Mouse (Mus musculus): ENCODE data around the gene Cox10. TPM values are rescaled to one million over a fixed set of nuclear protein-coding genes. Genes with fewer than 3 reads are reported as not detected.
"Not testable (repeated sequence)": the region's sequence is repeated elsewhere in the genome, so short reads cannot be mapped to it uniquely, and the experiment has no call there.

Gene Cox10
- 28.4 and 30.8 TPM in 2 replicates for polyA plus RNA-seq (2015; fragmentation: Nextera tagmentation; extraction: Ambion mirVana)

- under 1% methylated on average over 45 of the region's 45 CpGs for WGBS
- peak within 1 kb of the TSS; percentile 92 for H3K27ac ChIP-seq
- peak within 1 kb of the TSS; percentile 70 for H3K4me2 ChIP-seq
- H3K9me3 ChIP-seq: no peaks in the 10 kb centered on the region
- no peaks in the 10 kb centered on the region for H3K36me3 ChIP-seq (replicated peaks)
- H3K9ac ChIP-seq: peak within 1 kb of the TSS; percentile 90
- peak; percentile 97 for ATAC-seq (replicated peaks)
- no peaks in the 10 kb centered on the region for H3K27me3 ChIP-seq (replicated peaks)
- peak within 1 kb of the TSS; percentile 84 for H3K4me3 ChIP-seq
- H3K4me1 ChIP-seq: peaks cover 14% of the 10 kb centered on the region
Measured at GRCm38 (mm10) chr11:64078956-64079726, at the start of gene Cox10. TSS of gene Cox10 (minus strand) at chr11:64079468.

GRCm38 (mm10) chr11:64128016-64128415, 48.7 kb upstream of the Cox10 start:
- 87% methylated on average over 9 of the region's 9 CpGs for WGBS
- no peaks in the 10 kb centered on the region for H3K27me3 ChIP-seq (replicated peaks)
- no peak overlapping the region for H3K9ac ChIP-seq
- no peak overlapping the region for H3K4me3 ChIP-seq
- H3K9me3 ChIP-seq: no peaks in the 10 kb centered on the region
- no peaks in the 10 kb centered on the region for H3K4me1 ChIP-seq
- ATAC-seq (replicated peaks): no peak
- no peaks in the 10 kb centered on the region for H3K36me3 ChIP-seq (replicated peaks)
- no peak overlapping the region for H3K4me2 ChIP-seq
- no peak overlapping the region for H3K27ac ChIP-seq

- 68% methylated on average over 2 of the region's 2 CpGs for WGBS
- H3K4me3 ChIP-seq: no peak overlapping the region
- no peak overlapping the region for H3K9ac ChIP-seq
- ATAC-seq (replicated peaks): no peak
- H3K27me3 ChIP-seq (replicated peaks): no peaks in the 10 kb centered on the region
- no peaks in the 10 kb centered on the region for H3K36me3 ChIP-seq (replicated peaks)
- H3K4me1 ChIP-seq: no peaks in the 10 kb centered on the region
- H3K4me2 ChIP-seq: no peak overlapping the region
- H3K9me3 ChIP-seq: no peaks in the 10 kb centered on the region
- H3K27ac ChIP-seq: no peak overlapping the region
Measured at GRCm38 (mm10) chr11:64125471-64125870, 46.2 kb upstream of the Cox10 start.

- not testable (repeated sequence) for H3K27ac ChIP-seq; H3K9me3 ChIP-seq; H3K4me1 ChIP-seq; ATAC-seq (replicated peaks); H3K36me3 ChIP-seq (replicated peaks); H3K9ac ChIP-seq; H3K27me3 ChIP-seq (replicated peaks); H3K4me2 ChIP-seq; H3K4me3 ChIP-seq
- 91% methylated on average over 6 of the region's 6 CpGs for WGBS
Measured at GRCm38 (mm10) chr11:64123174-64123573, 43.9 kb upstream of the Cox10 start.

DNA sequence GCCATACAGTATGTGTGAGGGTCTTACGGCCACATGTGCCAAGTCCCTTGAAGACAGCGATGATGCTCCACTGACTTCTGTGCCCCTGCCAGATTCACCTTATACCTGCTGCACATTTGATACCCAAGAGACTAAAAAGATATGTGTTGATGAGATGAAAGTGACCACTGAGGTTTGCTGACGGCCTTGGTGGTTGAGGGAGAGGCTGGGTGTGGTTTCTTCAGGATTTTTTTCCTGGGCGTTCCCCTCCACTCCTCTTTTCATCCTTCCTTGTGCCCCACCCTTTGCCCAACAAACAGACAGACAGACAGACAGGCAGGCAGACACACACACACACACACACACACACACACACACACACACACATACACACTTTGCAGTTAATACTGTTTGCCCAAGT, 37.4 kb upstream of the Cox10 start:
- Histone ChIP-seq H3K27ac (no peak overlapping the region), H3K27me3 (replicated peaks) (no peaks in the 10 kb centered on the region), H3K9ac (no peak overlapping the region), H3K4me1 (no peaks in the 10 kb centered on the region), H3K4me2 (no peak overlapping the region), H3K4me3 (no peak overlapping the region), H3K36me3 (replicated peaks) (no peaks in the 10 kb centered on the region), H3K9me3 (no peaks in the 10 kb centered on the region)
- ATAC-seq (replicated peaks): no peak
- WGBS: 95% methylated on average over 4 of the region's 4 CpGs

DNA sequence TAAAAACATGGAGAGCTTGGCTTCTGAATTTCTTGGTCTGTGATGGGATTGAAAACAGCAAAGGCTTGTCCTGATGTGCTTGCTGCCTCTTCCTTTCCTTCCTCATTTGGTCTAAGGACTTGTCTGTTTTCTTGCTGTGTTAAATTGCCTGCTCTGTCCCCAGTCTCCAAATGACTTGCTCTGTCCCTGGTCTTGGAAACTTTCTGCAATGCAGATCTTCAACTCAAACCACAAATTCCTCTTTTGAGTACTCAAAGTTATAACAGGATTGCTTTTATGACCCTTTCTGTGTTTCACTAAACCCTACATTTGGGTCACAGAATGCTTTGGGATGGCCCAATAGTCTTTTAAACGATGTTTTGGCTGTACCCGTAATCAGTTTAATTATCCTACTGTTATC, 36.6 kb upstream of the Cox10 start:
- ATAC-seq (replicated peaks): no peak
- Histone ChIP-seq H3K9me3 (no peaks in the 10 kb centered on the region), H3K27me3 (replicated peaks) (no peaks in the 10 kb centered on the region), H3K4me3 (no peak overlapping the region), H3K9ac (no peak overlapping the region), H3K36me3 (replicated peaks) (no peaks in the 10 kb centered on the region), H3K27ac (no peak overlapping the region), H3K4me1 (no peaks in the 10 kb centered on the region), H3K4me2 (no peak overlapping the region)
- WGBS: 91% methylated on average over 2 of the region's 2 CpGs

GRCm38 (mm10) chr11:64115101-64115500, 35.8 kb upstream of the Cox10 start:
- H3K9me3 ChIP-seq: no peaks in the 10 kb centered on the region
- no peak overlapping the region for H3K27ac ChIP-seq
- no peak overlapping the region for H3K9ac ChIP-seq
- H3K4me2 ChIP-seq: no peak overlapping the region
- H3K27me3 ChIP-seq (replicated peaks): no peaks in the 10 kb centered on the region
- WGBS: 89% methylated on average over 9 of the region's 9 CpGs
- no peaks in the 10 kb centered on the region for H3K4me1 ChIP-seq
- no peaks in the 10 kb centered on the region for H3K36me3 ChIP-seq (replicated peaks)
- H3K4me3 ChIP-seq: no peak overlapping the region
- no peak for ATAC-seq (replicated peaks)

- no peaks in the 10 kb centered on the region for H3K36me3 ChIP-seq (replicated peaks)
- WGBS: 87% methylated on average over 5 of the region's 5 CpGs
- no peaks in the 10 kb centered on the region for H3K4me1 ChIP-seq
- no peak overlapping the region for H3K4me2 ChIP-seq
- no peak overlapping the region for H3K9ac ChIP-seq
- H3K27ac ChIP-seq: no peak overlapping the region
- no peak overlapping the region for H3K4me3 ChIP-seq
- ATAC-seq (replicated peaks): no peak
- H3K27me3 ChIP-seq (replicated peaks): no peaks in the 10 kb centered on the region
- H3K9me3 ChIP-seq: no peaks in the 10 kb centered on the region
Measured at GRCm38 (mm10) chr11:64100060-64100459, 20.8 kb upstream of the Cox10 start.

DNA sequence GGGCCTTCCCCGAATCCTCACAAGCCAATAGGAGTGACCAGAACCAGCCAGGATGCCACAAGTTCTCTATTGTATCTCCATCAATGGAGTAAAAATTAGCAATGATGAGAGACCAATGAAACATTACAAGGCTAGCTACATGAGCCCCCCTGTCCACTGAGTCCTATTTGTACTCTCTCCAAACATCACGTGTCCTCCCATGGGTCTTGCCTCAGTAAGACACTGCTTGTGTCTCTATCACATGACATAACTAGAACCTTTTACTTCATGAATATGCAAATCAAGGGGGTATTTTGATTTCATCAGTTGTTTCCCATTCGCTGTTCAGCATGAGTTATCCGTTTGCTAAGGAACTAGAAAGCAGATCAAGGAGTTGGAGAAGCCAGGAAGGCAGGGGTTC, 13.8 kb upstream of the Cox10 start:
- Histone ChIP-seq H3K4me3 (no peak overlapping the region), H3K27me3 (replicated peaks) (no peaks in the 10 kb centered on the region), H3K27ac (no peak overlapping the region), H3K4me2 (no peak overlapping the region), H3K36me3 (replicated peaks) (no peaks in the 10 kb centered on the region), H3K9ac (no peak overlapping the region), H3K9me3 (no peaks in the 10 kb centered on the region), H3K4me1 (no peaks in the 10 kb centered on the region)
- WGBS: 90% methylated on average over 4 of the region's 4 CpGs
- no peak for ATAC-seq (replicated peaks)

GRCm38 (mm10) chr11:64091150-64091549, 11.9 kb upstream of the Cox10 start:
- Histone ChIP-seq H3K36me3 (replicated peaks) (no peaks in the 10 kb centered on the region), H3K27ac (no peak overlapping the region), H3K9ac (no peak overlapping the region), H3K4me1 (no peaks in the 10 kb centered on the region), H3K9me3 (no peaks in the 10 kb centered on the region), H3K4me2 (no peak overlapping the region), H3K4me3 (no peak overlapping the region), H3K27me3 (replicated peaks) (no peaks in the 10 kb centered on the region)
- 82% methylated on average over 7 of the region's 7 CpGs for WGBS
- no peak for ATAC-seq (replicated peaks)

DNA sequence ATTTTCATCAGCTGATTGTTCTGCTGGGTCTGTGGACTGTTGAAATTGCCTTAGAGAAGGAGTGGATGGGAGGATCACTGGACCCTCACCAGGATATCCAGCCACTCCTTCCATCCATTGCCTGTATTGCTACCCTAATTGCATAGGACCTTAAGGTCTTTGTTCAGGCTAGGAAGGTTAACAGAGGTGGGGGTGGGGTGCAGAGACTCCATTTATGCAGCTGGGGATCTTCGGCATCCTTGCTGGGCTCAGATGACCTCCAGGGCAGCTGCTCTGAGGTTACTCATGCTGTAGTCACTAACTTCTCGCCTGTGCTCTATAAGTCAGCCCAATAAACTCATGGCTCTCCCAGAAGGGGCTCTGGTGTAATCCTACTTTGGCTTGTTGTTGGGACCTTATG, 10.4 kb upstream of the Cox10 start:
- no peaks in the 10 kb centered on the region for H3K9me3 ChIP-seq
- no peaks in the 10 kb centered on the region for H3K27me3 ChIP-seq (replicated peaks)
- no peak overlapping the region for H3K4me3 ChIP-seq
- H3K27ac ChIP-seq: no peak overlapping the region
- H3K4me1 ChIP-seq: no peaks in the 10 kb centered on the region
- H3K36me3 ChIP-seq (replicated peaks): no peaks in the 10 kb centered on the region
- 43% methylated on average over 2 of the region's 2 CpGs for whole genome bisulfite sequencing
- no peak overlapping the region for H3K4me2 ChIP-seq
- no peak for ATAC-seq (replicated peaks)
- no peak overlapping the region for H3K9ac ChIP-seq

GRCm38 (mm10) chr11:64085888-64086287, 6.6 kb upstream of the Cox10 start:
- H3K9me3 ChIP-seq: no peaks in the 10 kb centered on the region
- 89% methylated on average over 5 of the region's 5 CpGs for WGBS

DNA sequence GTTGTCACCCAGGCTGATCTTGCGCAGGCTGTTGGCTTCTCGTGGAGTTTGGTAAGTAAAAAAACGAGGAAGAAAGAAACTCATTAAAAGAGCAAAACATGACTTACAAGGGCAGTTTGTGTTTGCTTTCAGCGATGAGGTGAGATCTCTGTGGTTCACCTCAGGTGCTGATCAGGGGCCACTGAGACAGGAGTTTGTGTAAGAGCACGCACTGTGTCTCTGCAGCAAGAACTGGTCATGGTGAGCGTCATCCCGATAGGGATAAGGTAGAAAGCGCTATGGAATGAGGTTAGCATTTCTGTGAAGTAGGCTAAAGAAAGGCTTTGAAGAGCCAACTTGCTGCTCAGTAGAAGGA, 436 bp upstream of the Cox10 start:
- Histone ChIP-seq H3K9me3 (no peaks in the 10 kb centered on the region), H3K4me2 (peak overlapping the region; percentile 70), H3K27ac (peak overlapping the region; percentile 92), H3K9ac (peak overlapping the region; percentile 90), H3K4me1 (peaks cover 14% of the 10 kb centered on the region), H3K27me3 (replicated peaks) (no peaks in the 10 kb centered on the region), H3K4me3 (peak overlapping the region; percentile 84), H3K36me3 (replicated peaks) (no peaks in the 10 kb centered on the region)
- peak; percentile 83 for ATAC-seq (replicated peaks)
- under 1% methylated on average over 8 of the region's 8 CpGs for WGBS

More at GRCm38 (mm10) chr11:64085888-64086287, 6.6 kb upstream of the Cox10 start:
- no peaks in the 10 kb centered on the region for H3K4me1 ChIP-seq
- no peak overlapping the region for H3K27ac ChIP-seq
- ATAC-seq (replicated peaks): no peak
- no peak overlapping the region for H3K9ac ChIP-seq
- no peaks in the 10 kb centered on the region for H3K36me3 ChIP-seq (replicated peaks)
- no peak overlapping the region for H3K4me3 ChIP-seq
- H3K4me2 ChIP-seq: no peak overlapping the region
- H3K27me3 ChIP-seq (replicated peaks): no peaks in the 10 kb centered on the region
